Mouse (Mus musculus) layer of hippocampus, postnatal 10 days (tissue): ENCODE data around the gene Thada. TPM values are rescaled to one million over a fixed set of nuclear protein-coding genes. Genes with fewer than 3 reads are reported as not detected.
A peak's percentile ranks its signal among the peaks of the same experiment; 100 is the strongest.

Experiments
- DNase-seq, 2 experiments: peaks; one replicate each; pipeline ENCODE4 v3.0.0; 2021; ENCODE audit warnings: low spot score in 2 of 2
- total RNA-seq, 2 experiments: library from RNA; stranded (reverse); gene quantifications; 2 replicates each; pipeline ENCODE4 v1.2.3; 2021

Thada gene
- total RNA-seq, 2 experiments from 2014 or later = 11.7 to 14.5 TPM

GRCm38 (mm10) chr17:84167377-84167776 is 298.6 kb downstream of the Thada start:
- no peak for DNase-seq

DNA sequence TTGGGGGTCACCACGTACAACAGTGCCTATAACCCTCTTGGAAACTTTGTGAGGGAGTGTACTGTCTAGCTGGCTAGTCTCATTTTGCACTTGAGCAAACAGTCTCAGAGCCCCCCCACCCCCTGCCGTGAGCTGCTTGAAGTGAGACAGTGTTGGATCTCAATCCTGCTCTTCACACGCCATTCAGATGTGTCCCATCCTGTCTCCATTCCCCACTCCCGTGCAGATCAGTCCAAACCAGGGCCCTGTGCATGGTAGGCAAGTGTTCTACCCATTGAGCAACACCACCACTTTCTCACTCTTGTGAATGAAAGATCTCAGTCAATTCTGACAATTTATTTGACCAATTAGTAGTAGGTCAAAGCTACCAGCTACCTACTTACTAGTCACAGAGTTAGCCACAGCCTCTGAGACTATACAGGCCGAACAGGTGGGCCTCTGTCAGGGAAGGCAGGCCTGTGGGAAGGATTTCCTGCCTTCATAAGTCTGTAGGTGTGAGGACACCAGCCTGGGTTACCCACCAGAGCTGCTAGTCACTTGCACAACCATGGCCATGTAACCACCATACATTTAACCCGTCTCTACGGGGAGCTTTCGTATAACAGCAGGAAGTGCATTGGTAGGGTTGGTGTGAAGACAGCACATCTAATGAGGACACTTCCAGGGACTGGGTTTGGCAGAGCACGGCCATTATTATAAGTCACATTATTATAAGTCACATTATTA is 299.7 kb downstream of the Thada start:
- no peak for DNase-seq

DNA sequence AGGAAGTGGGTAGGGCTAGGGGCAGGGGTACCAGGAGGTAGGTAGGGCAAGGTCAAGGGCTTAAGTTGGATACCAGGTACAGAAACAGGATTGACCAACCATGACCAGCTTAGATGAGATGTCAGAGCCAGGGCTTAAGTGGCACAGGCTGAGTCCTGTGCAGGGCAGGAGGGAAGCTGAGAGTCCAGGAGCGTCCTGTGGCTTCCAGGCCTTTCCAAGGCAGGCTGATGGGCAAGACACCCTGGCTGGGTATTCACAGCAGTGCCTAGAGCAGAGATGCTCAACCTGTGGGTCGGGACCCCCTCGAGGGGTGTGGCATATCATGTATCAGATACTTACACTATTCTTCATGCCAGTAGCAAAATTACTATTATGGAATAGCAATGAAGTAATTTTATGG is 300.3 kb downstream of the Thada start:
- no peak for DNase-seq

DNA sequence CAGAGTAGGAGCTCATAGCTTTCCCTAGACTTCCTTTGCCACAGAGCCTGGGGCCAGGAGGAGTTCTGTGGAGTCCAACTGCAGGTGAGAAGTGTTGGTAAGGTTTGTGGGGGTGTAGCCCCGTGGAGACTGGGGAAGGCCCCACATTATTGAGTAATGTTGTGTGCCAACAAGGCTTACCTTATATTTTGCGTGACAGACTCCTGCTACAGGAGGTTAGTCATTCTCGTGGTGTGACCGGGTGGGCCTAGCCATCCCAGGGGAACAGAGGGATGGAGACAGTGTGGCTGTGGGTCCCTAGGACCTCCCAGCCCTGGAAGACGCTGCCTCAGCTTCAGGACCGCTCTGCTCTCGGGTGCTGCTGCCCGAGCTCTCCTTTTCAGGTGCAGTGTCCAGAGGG is 301.9 kb downstream of the Thada start:
- DNase-seq = no peak

DNA sequence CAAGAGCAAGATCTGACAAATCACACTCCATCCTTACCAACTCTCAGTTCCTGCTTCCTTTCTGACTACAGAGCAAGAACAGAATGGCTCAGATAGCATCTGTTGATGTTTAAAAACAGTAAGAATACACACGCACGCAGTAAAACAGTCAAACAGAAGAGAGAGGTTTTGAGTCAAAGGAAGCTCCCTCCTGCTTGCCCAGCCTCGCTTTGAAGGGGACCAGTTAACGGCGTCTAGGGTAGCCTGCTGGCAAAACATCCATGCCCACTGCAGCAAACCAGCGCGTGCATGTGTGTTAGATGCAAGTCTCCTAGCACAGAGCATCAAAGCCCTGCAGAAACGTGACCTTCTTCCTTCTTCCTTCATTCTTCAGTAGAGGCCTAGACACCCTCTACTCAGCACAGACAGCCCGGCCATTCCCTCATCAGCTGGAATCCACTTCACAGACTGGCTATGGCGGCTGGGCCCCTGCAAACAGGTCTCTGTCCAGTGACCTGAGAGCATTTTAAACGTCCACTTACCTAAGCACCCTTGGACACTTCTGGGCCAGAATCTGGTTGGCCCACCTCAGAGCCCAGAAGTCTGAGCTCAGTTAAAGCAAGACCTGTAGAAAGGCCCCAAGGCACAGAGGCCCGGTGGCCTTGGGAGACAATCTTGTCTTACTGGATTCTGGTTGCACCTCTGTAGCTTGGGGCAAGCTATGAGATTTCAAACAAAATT is 302.8 kb downstream of the Thada start:
- no peak for DNase-seq

DNA sequence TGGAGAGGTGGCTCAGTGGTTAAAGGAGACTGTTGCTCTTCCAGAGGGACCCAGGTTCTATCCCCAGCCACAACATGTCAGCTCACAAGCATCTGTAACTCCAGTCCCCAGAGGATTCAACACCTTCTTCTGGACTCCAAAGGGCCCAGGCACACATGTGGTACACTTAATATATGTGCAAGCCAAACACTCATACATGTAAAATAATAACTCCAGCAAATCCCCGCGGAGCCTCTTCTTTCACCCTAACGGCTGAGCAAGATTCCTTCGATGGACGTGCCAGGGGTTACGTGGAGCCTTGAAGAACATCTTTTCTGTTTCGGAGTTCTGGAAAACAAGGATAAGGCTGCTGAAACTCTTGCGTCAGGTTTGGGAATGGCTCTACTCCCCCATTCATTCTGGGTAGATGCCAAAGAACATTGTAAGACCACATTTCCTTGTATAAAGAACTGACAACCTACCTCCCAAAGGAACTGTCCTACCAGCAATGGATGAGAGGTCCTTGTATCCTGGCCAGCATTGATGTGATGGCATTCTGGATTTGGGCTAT is 303.7 kb downstream of the Thada start:
- no peak for DNase-seq

DNA sequence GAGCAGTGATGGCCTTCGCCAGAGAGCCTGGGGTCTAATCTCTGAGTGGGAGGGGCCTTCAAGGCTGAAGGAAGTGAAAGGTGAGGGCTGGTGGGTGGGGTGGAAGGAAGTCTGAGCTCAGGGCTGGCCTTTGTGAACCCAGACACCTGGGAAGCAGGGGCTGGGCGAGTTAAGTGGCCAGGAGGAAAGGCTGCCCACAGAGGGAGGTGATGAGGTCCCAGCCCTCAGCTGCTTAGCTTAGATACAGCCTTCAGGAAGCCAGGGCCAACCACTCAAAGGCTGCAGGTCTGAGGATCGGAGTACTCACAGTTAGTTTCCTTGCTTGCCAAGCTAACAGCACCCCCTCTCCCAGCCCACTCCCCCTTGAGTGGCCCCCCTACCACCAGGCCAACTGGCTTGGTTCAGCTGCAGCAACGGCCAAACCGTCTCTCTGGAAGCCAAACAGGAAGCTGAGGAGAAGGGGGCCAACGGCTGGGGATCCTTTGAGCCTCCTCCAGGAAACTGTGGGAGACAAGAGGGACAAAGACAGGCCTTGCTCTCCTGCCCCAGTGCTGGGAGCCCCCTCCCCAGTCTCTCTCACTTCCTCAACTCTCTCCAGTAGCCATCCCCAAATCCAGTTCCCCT is 304.7 kb downstream of the Thada start:
- DNase-seq = peak; percentile 48 to 51

DNA sequence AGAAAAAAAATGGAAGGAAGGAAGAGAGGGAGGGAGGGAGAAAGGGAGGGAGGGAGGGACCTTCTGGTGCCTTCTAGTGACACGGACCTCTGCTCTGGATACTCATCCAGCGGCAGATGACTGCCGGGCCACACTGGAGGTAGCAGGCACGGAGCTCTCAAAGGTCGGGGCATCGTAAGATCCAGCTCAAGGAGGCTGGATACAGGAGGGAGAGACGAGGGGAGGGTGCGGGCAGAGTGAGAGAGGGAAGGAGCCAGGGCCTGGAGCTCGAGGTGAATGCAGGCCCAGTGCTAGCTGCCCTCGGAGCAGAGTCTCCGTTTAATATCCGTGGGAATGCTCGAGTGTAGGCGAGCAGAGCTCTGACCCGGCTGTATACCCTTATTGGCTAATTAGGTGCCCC is 307.1 kb downstream of the Thada start:
- no peak for DNase-seq

- DNase-seq = no peak
These were observed 307.6 kb downstream of the Thada start for GRCm38 (mm10) chr17:84158461-84158795.

DNA sequence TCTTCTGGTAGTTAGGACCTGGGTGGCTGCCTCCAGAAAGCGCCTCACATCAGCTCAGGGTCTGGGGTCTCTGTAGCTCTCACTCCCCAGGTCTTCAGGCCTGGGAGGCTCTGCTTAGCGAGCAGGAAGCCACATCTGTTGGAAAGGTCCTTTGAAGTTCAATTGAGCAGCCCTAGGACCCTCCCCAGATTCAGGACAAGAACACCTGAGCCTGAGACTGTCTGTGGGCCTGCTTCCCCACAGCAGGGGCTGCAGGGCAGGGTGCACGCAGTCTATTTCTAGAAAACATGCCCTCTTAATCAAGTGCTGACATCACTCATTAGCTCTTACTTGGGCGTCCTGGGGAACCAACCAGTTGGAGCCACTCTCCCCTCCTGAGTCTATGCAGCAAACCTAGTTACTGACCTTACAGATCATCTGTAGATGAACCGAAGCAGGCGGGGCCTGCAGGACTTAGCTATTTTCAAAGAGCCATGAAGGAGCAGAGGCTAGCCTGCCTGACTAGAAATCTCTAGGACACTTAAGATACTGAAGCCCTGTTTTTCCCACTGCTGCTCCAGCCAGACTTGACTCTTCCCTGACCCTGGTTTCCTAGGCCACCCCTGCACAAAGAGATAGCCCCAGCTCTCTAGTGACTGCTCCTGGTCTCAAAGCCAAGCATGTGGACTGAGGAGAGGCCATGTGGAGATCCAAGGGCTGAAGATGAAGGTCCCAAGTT is 308.1 kb downstream of the Thada start:
- no peak for DNase-seq

- DNase-seq = no peak
These were observed 309.0 kb downstream of the Thada start for GRCm38 (mm10) chr17:84156748-84157742.

GRCm38 (mm10) chr17:84156227-84156573 is 309.8 kb downstream of the Thada start:
- no peak for DNase-seq

GRCm38 (mm10) chr17:84155516-84156226 is 310.3 kb downstream of the Thada start:
- no peak for DNase-seq

GRCm38 (mm10) chr17:84155029-84155338 is 311.0 kb downstream of the Thada start:
- DNase-seq = no peak

- DNase-seq = no peak
These were observed 311.5 kb downstream of the Thada start for GRCm38 (mm10) chr17:84154302-84155028.

- DNase-seq = no peak
These were observed 312.8 kb downstream of the Thada start for GRCm38 (mm10) chr17:84152976-84153786.

- DNase-seq = no peak
These were observed 313.6 kb downstream of the Thada start for GRCm38 (mm10) chr17:84152206-84152975.

GRCm38 (mm10) chr17:84151306-84151705 is 314.7 kb downstream of the Thada start:
- no peak for DNase-seq
